Mouse (Mus musculus) thymus, postnatal 36 days (tissue): ENCODE results near the gene 1700012A03Rik.

Source experiments
- DNase-seq, 2 experiments: peaks; one replicate each; pipeline ENCODE4 v3.0.0; 2022; ENCODE audit warnings: mixed read lengths in 2 of 2

Gene 1700012A03Rik

GRCm38 (mm10) chr6:32105547-32106275 is 55.7 kb downstream of the 1700012A03Rik start:
- no peak for DNase-seq
